9 mouse cellular contexts compared by ENCODE assay signal in the genomic region with DNA sequence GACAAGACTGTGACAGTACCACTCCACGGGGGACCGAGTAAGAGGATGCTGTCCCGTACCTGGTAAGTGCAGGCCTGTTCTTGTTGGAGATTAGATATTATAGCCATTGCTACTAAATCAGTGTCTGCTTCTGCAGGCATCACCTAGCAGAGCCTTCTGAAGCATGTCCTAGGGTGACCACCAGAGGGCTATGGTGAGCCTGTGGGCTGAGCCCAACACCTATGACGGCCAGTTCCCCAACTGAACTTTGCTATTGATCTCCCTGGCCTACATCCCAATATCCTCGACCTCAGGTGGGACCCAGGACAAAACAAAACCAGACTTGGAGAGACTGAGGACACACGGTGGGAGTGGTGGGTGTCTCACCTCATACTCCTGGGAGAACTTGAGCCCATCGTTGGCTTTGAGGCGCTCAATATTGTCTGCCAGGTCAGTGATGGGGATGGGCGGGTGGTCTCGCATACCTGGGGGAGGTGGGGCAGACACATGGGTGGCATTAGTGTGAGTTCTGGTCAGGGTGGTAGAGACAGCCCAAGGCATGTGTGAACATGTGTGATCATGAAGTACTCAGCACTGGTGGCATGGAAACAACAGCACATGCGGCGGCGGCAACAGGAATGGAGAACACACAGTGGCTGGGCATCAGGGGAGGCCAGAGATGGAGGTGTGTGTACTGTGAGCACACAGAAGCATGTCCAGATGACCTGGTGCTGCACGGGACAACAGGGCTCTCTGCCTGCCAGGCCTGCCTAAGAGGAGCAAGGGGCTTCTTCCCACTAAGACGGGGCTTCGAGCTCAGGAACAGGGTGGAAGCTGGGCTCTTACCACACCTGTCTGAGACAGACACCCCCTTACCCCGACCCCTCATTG. TPM values are rescaled to one million over a fixed set of nuclear protein-coding genes. Genes with fewer than 3 reads are reported as not detected.
DNase-seq lines count a peak whose midpoint lies in the region; ATAC-seq and TF ChIP-seq lines count a peak whose summit lies in the region.
"Had no signal": no experiment of that assay in that cellular context is flagged by ENCODE, and none has a peak within 500 bp of the region (broad histone marks: within the 10 kb centered on the region; RNA-seq: fewer than 3 reads in every experiment).

No protein-coding gene starts in this region.

- no peaks in the 10 kb centered on the region for H3K27me3 ChIP-seq in neural tube, embryonic 15.5 days (replicated peaks)
- H3K27me3 ChIP-seq in hindbrain, postnatal 0 days (ENCODE audit: insufficient read depth, low read length): no peaks in the 10 kb centered on the region

- H3K4me2 ChIP-seq in neural tube, embryonic 15.5 days: no peak overlapping the region
- H3K4me2 ChIP-seq in hindbrain, postnatal 0 days (ENCODE audit: low read depth, low read length): no peak overlapping the region

- H3K36me3 ChIP-seq in neural tube, embryonic 15.5 days: peaks cover 95% of the 10 kb centered on the region
- peaks cover 60% of the 10 kb centered on the region for H3K36me3 ChIP-seq in hindbrain, postnatal 0 days (ENCODE audit: insufficient read depth, low read length)

- ATAC-seq in neural tube, embryonic 15.5 days (ENCODE audit: low FRiP score): no peak; the same call in 1 of the 2 replicates
- peak; percentile 48; the same call in 1 of the 2 replicates for ATAC-seq in hindbrain, postnatal 0 days

- no peaks in the 10 kb centered on the region for H3K9me3 ChIP-seq in neural tube, embryonic 15.5 days (replicated peaks)
- no peaks in the 10 kb centered on the region for H3K9me3 ChIP-seq in hindbrain, postnatal 0 days (ENCODE audit: low read length)

- H3K27ac ChIP-seq in neural tube, embryonic 15.5 days (replicated peaks): no peak overlapping the region
- no peak overlapping the region for H3K27ac ChIP-seq in hindbrain, postnatal 0 days
- H3K27ac ChIP-seq: macrophage had no signal

- no peak overlapping the region for H3K4me3 ChIP-seq in neural tube, embryonic 15.5 days (replicated peaks)
- no peak overlapping the region for H3K4me3 ChIP-seq in hindbrain, postnatal 0 days (ENCODE audit: low read length)

- peak; percentile 42 for DNase-seq in neural tube, embryonic 10.5 days (ENCODE audit: extremely low spot score, low spot score)
- peak; percentile 21 for DNase-seq in cerebellum, adult 9-11 months
- DNase-seq in frontal cortex, postnatal 14 days (ENCODE audit: low spot score in 2 of 2): peak; percentile 29 to 50
- DNase-seq in hindbrain, postnatal 0 days (ENCODE audit: low spot score): peak; percentile 75
- DNase-seq in layer of hippocampus, postnatal 36 days: peak; percentile 46 to 60
- peak; percentile 54 to 77 for DNase-seq in lung, postnatal 4 days
- DNase-seq in right cerebral cortex, postnatal 25 days: peak; percentile 42

- TF ChIP-seq CTCF in hindbrain, postnatal 0 days (IDR thresholded peaks at IDR 0.05; ENCODE audit: low read depth): peak; percentile 96

- no peaks in the 10 kb centered on the region for H3K4me1 ChIP-seq in neural tube, embryonic 15.5 days
- H3K4me1 ChIP-seq in hindbrain, postnatal 0 days (ENCODE audit: insufficient read depth, low read length): no peaks in the 10 kb centered on the region

- WGBS in neural tube, embryonic 15.5 days: 86% methylated on average over 17 of the region's 17 CpGs
- whole genome bisulfite sequencing in hindbrain, postnatal 0 days: 86% methylated on average over 17 of the region's 17 CpGs

- no peak overlapping the region for H3K9ac ChIP-seq in neural tube, embryonic 15.5 days (replicated peaks)
- no peak overlapping the region for H3K9ac ChIP-seq in hindbrain, postnatal 0 days (replicated peaks; ENCODE audit: low read length)

RNA-seq across cellular contexts. Expression of gene Kdm4a, which starts 37.1 kb away (rescaled TPM):
- 40.2 and 40.6 TPM in 2 replicates for polyA plus RNA-seq in neural tube, embryonic 15.5 days (2015; fragmentation: Nextera tagmentation; extraction: Ambion mirVana)
- 87.1 and 93.7 TPM in 2 replicates for total RNA-seq in hindbrain, postnatal 0 days (2014; rRNA removed)
- polyA plus RNA-seq in hindbrain, postnatal 0 days (2015; fragmentation: Nextera tagmentation; extraction: Ambion mirVana): 32.5 and 33.6 TPM in 2 replicates
- 10 to 100 TPM; 47.0 to 55.4 TPM for total RNA-seq in layer of hippocampus, postnatal 36 days (2021)

Comparison
In these comparisons a context has a peak if more than half of its experiments do, and no peak if none do; other contexts are left out.
1. DNase-seq: peak in every context shown above with its lines; median percentile 75 in hindbrain, postnatal 0 days; 66 in lung, postnatal 4 days; 53 in layer of hippocampus, postnatal 36 days; 42 in neural tube, embryonic 10.5 days; 42 in right cerebral cortex, postnatal 25 days; 40 in frontal cortex, postnatal 14 days; 21 in cerebellum, adult 9-11 months.